Mouse (Mus musculus) liver, embryonic 15.5 days (tissue): ENCODE measurements around the gene Tmem234. TPM values are rescaled to one million over a fixed set of nuclear protein-coding genes. Genes with fewer than 3 reads are reported as not detected.

Experiments
- ATAC-seq: fragments of 200-750 bp; cut with Nextera tagmentation; 2 replicates; pipeline ENCODE4 v1.8.0; 2017; ENCODE audit warnings: moderate number of reproducible peaks, mild to moderate bottlenecking, moderate library complexity; ENCODE audit not compliant: insufficient read depth
- H3K27ac ChIP-seq: fragments of 300-500 bp; sonication (generic); replicated peaks from 2 replicates; pipeline ENCODE4 v1.5.1; 2015; ENCODE audit warnings: mild to moderate bottlenecking, inconsistent platforms
- H3K27me3 ChIP-seq: fragments of 300-500 bp; sonication (generic); 2 replicates; pipeline ENCODE4 v1.6.1; 2015; ENCODE audit warnings: mild to moderate bottlenecking, inconsistent platforms
- H3K36me3 ChIP-seq: fragments of 300-500 bp; sonication (generic); replicated peaks from 2 replicates; pipeline ENCODE4 v1.6.1; 2015; ENCODE audit warnings: moderate library complexity, mild to moderate bottlenecking, inconsistent platforms
- H3K4me1 ChIP-seq: fragments of 300-500 bp; sonication (generic); replicated peaks from 2 replicates; pipeline ENCODE4 v1.6.1; 2015; ENCODE audit warnings: inconsistent platforms
- H3K4me2 ChIP-seq: fragments of 300-500 bp; sonication (generic); 2 replicates; pipeline ENCODE4 v1.6.1; 2015; ENCODE audit warnings: moderate library complexity, mild to moderate bottlenecking, inconsistent platforms
- H3K4me3 ChIP-seq: fragments of 300-500 bp; sonication (generic); replicated peaks from 2 replicates; pipeline ENCODE4 v1.5.1; 2015; ENCODE audit warnings: mild to moderate bottlenecking, inconsistent platforms
- H3K9ac ChIP-seq: fragments of 300-500 bp; sonication (generic); 2 replicates; pipeline ENCODE4 v1.6.1; 2015; ENCODE audit warnings: moderate library complexity, mild to moderate bottlenecking, inconsistent platforms
- H3K9me3 ChIP-seq: fragments of 300-500 bp; sonication (generic); replicated peaks from 2 replicates; pipeline ENCODE4 v1.6.1; 2016; ENCODE audit warnings: inconsistent platforms
- WGBS: fragments of 180-500 bp; shearing (Covaris S2); methylation state at CpG from one replicate; pipeline ENCODE4 v1.1.7; 2015; ENCODE audit warnings: mixed read lengths; ENCODE audit not compliant: insufficient replicate concordance; 5-methylcytosine and 5-hydroxymethylcytosine counted together
- polyA plus RNA-seq: library from polyadenylated mRNA; unstranded; fragments of >200 nt; fragmentation: Nextera tagmentation; extraction: Ambion mirVana; gene quantifications from 2 replicates; pipeline ENCODE4 v1.2.1, GENCODE M21; 2015

Tmem234 gene
- polyA plus RNA-seq, 1 experiment from 2014 or later, result 113 TPM

DNA sequence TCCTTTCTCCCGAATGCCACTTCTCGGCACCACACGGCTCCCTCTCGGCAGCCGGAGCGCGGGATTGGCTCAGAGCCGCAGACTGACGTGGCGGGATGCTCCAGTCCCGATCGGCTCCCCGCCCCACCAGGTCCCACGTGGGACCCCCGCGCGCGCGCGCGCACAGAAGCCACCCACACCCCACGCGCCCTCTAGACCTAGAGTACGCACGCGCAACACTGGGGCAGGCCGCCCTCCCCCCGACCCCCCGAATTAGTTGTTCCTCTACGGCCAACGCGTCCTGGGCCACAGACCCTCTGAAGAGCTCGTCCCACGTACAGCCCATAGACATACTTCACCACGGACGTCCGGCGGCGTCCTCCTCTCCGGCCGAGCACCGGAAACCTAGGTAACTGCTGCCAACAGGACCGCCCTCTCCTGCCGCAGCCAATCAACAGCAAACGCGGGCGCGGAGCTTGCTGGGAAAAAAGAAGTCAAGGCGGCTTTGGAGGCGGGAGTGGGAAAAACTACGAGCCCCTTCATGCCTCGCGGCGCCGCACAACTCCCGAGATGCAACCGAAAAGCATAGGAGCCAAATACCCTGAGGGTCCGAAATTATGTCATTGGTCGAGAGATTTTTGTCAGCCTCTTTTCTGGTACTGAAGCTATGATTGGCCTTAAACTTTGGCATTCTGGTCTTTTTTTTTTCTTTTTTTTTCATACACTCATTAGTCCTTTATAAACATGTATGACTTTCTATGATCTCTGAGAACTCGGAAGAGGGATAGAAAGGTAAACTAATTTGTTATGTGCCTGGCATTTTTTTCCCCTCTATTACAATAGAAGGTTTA, 40.4 kb downstream of the Tmem234 start, which contains the start of gene Txlna:
Gene Txlna, minus strand, starts transcription at position 428 of the 830 bp plus-strand sequence.
- Histone ChIP-seq H3K36me3 (peaks cover 41% of the 10 kb centered on the region), H3K4me1 (peaks cover 32% of the 10 kb centered on the region), H3K4me3 (peak within 1 kb of the TSS; percentile 76), H3K27me3 (no peaks in the 10 kb centered on the region), H3K9me3 (no peaks in the 10 kb centered on the region), H3K27ac (peak within 1 kb of the TSS; percentile 90), H3K4me2 (peak within 1 kb of the TSS; percentile 84), H3K9ac (peak within 1 kb of the TSS; percentile 64)
- WGBS, result under 1% methylated on average over 60 of the region's 60 CpGs
- ATAC-seq, result peak; percentile 92

DNA sequence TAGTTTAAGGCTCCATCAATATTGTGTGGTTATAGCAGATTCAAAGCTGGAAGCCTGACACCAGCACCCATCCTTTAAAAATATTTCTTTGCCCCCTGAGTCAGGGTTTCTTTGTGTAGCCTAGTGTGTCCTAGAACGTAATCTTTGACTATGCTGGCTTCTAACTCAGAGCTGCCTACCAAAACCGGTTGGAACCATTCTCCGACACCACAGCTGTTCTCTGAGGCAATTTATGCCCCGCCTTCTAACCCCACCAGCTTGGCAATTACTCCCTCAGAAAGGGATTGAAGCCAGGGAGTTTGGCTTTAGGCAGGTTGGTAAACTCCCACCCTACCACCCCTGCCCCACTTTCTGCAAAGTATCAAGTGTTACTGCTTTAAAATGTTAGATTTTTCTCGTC, 41.3 kb downstream of the Tmem234 start:
- peaks cover 41% of the 10 kb centered on the region for H3K36me3 ChIP-seq

DNA sequence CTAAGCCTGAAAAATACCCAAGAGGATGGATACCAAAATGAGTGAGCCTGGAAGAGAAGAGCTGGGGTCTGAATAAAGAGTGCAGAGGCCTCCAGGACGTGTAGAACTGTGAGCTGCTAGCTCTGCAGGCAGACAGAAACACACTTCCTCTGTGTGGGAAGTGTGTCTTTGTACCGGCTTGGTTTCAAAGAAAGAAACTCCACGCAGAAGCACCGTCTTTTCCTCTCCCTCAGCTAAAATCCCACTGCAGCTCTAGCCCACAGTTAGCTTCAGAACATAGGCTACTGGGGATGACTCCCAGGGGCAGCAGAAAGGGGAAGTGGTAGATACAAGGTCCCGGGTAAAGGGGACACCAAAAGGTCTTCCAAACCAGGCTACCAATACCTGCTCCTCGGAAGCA, 44.7 kb downstream of the Tmem234 start:
- Histone ChIP-seq H3K4me3 (no peak overlapping the region), H3K36me3 (peaks cover 51% of the 10 kb centered on the region), H3K27me3 (no peaks in the 10 kb centered on the region), H3K9ac (no peak overlapping the region), H3K9me3 (no peaks in the 10 kb centered on the region), H3K4me2 (no peak overlapping the region), H3K4me1 (peaks cover 9% of the 10 kb centered on the region), H3K27ac (no peak overlapping the region)
- WGBS, result 53% methylated on average over 6 of the region's 6 CpGs
- ATAC-seq, result no peak

More for the DNA sequence above, 41.3 kb downstream of the Tmem234 start:
- Histone ChIP-seq H3K4me1 (peaks cover 32% of the 10 kb centered on the region), H3K27ac (peak overlapping the region; percentile 51), H3K9me3 (no peaks in the 10 kb centered on the region), H3K4me3 (peak overlapping the region; percentile 76; the same call in 1 of the 2 replicates), H3K9ac (no peak overlapping the region), H3K27me3 (no peaks in the 10 kb centered on the region), H3K4me2 (peak overlapping the region; percentile 84)
- no peak for ATAC-seq
- 60% methylated on average over 5 of the region's 5 CpGs for WGBS

GRCm38 (mm10) chr4:129648656-129649055, 48.2 kb downstream of the Tmem234 start:
- Histone ChIP-seq H3K9ac (no peak overlapping the region), H3K27me3 (no peaks in the 10 kb centered on the region), H3K4me2 (no peak overlapping the region), H3K9me3 (no peaks in the 10 kb centered on the region), H3K4me1 (no peaks in the 10 kb centered on the region), H3K4me3 (no peak overlapping the region), H3K27ac (no peak overlapping the region), H3K36me3 (peaks cover 82% of the 10 kb centered on the region)
- WGBS, result 78% methylated on average over 1 of the region's 1 CpGs
- ATAC-seq, result no peak

DNA sequence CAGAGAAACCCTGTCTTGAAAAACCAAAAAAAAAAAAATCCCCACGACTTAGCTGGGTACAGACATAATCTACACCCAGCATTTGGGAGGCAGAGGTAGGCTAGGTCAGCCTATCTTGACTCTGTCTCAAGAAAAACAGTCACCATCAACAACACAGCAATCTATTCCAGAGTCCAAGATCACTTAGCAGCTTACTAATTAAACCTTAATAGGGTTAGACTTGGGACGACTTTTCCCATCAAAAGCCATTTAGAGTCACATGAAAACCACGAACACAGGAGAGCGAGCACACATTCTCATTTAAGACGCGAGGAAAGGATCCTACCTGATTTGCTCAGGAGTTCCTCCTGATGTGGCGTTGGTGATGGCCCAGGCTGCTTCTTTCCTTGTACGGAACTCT, 49.9 kb downstream of the Tmem234 start:
- H3K9me3 ChIP-seq, result no peaks in the 10 kb centered on the region
- no peak overlapping the region for H3K4me2 ChIP-seq
- H3K9ac ChIP-seq, result no peak overlapping the region
- no peaks in the 10 kb centered on the region for H3K4me1 ChIP-seq
- WGBS, result 88% methylated on average over 8 of the region's 8 CpGs
- no peak overlapping the region for H3K27ac ChIP-seq
- no peaks in the 10 kb centered on the region for H3K27me3 ChIP-seq
- no peak overlapping the region for H3K4me3 ChIP-seq
- no peak for ATAC-seq
- H3K36me3 ChIP-seq, result peaks cover 95% of the 10 kb centered on the region

DNA sequence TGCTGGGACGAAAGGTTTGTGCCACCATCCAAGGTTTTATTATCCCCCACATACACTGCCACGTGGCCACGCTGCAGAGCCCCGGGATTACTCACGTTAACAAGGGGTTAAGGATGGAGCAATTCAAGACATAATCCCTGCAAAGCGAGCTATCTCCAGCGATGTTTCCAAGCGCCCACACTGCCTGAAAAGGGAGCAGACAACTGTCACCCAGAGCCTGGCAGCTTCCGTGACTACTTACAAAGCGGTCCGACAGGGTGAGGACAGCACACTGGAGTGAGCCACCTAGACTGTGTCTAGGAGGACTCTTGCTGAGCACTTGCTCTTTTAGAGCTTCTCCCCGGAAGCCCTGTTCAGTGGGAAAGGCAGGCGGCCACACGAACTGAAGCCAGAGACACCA, 54.3 kb downstream of the Tmem234 start:
- WGBS, result 83% methylated on average over 14 of the region's 14 CpGs
- no peaks in the 10 kb centered on the region for H3K4me1 ChIP-seq
- no peaks in the 10 kb centered on the region for H3K9me3 ChIP-seq
- no peak overlapping the region for H3K4me2 ChIP-seq
- no peak overlapping the region for H3K27ac ChIP-seq
- H3K36me3 ChIP-seq, result peaks cover 95% of the 10 kb centered on the region
- H3K4me3 ChIP-seq, result no peak overlapping the region
- no peaks in the 10 kb centered on the region for H3K27me3 ChIP-seq
- H3K9ac ChIP-seq, result no peak overlapping the region
- no peak for ATAC-seq

DNA sequence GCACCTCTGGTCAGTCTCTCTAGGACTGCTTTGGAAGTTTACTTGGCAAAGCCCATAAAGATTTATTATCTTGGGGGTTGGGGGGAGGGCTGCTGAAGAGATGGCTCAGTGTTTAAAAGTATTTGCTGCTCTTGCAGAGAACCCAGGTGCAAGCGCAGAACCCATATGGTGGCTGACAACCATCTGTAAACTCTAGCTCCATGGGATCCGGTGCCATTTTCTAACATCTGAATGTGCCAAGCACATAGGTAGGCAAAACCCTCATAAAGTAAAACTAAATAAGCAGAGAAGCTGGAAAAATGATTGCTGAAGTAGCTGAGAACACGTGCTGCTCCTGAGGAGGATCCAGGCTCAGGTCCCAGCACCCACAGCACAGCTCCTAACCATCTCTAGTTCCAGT, 61.1 kb downstream of the Tmem234 start:
- Histone ChIP-seq H3K9ac (no peak overlapping the region), H3K27ac (no peak overlapping the region), H3K4me2 (no peak overlapping the region), H3K36me3 (peaks cover 57% of the 10 kb centered on the region), H3K4me1 (no peaks in the 10 kb centered on the region), H3K27me3 (no peaks in the 10 kb centered on the region), H3K9me3 (no peaks in the 10 kb centered on the region), H3K4me3 (no peak overlapping the region)
- 85% methylated on average over 3 of the region's 3 CpGs for WGBS
- no peak for ATAC-seq

- no peak for ATAC-seq
- Histone ChIP-seq H3K9ac (no peak overlapping the region), H3K9me3 (no peaks in the 10 kb centered on the region), H3K36me3 (peaks cover 53% of the 10 kb centered on the region), H3K4me1 (no peaks in the 10 kb centered on the region), H3K4me3 (no peak overlapping the region), H3K4me2 (no peak overlapping the region), H3K27me3 (no peaks in the 10 kb centered on the region), H3K27ac (no peak overlapping the region)
- WGBS, result 75% methylated on average over 3 of the region's 3 CpGs
These were observed 61.9 kb downstream of the Tmem234 start for GRCm38 (mm10) chr4:129662255-129662813.

- ATAC-seq, result peak; percentile 54; the same call in 1 of the 2 replicates
- Histone ChIP-seq H3K27ac (peak overlapping the region; percentile 92), H3K4me3 (peak overlapping the region; percentile 91), H3K36me3 (0 out of 2 replicates have a peak, but pooled peaks cover 16% of the 10 kb centered on the region), H3K27me3 (no peaks in the 10 kb centered on the region), H3K4me1 (peaks cover 26% of the 10 kb centered on the region), H3K9ac (peak overlapping the region; percentile 96), H3K4me2 (peak overlapping the region; percentile 88), H3K9me3 (no peaks in the 10 kb centered on the region)
- WGBS, result 3% methylated on average over 12 of the region's 12 CpGs
These were observed 71.1 kb downstream of the Tmem234 start for GRCm38 (mm10) chr4:129671491-129672082.

DNA sequence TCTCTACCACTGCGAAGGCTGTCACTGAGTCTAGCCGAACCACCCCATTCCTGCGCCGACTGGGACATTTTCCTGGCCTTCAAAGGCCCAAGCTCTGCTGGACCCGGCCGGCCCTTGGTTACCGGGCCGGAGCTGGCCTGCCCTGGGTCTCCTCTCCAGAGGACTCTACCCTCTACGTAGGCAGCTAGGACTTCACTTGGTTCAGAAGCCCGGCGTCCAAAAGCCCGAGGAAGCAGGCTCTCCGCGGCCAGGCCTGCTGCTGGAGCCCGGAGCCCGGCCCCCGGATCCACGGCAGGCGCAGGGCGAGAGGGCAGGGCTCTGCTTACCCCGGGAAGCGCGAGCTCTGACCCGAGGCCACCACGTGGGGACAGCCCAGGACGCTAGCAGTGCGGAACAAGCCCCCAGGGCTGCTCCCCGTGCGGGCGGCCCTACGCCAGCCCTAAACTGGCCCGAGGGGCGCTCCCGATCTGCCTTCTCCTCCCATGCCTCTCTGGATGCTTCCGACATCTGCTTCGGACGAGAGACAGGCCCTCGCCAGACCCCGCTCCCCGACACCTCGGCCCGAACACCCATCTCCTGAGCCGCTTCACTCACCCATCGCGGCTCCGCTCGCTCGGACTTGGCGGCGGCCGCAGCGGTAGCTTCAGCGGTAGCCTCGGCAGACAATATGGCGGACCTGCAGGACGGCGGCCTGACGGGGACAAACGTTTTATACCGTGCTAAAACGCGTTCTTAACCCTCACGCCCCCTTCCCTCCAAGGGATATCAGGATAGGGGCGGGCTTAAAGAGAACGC, 71.8 kb downstream of the Tmem234 start, which contains the start of gene Kpna6:
Gene Kpna6, minus strand, starts transcription at position 685 of the 795 bp plus-strand sequence.
- Histone ChIP-seq H3K9me3 (no peaks in the 10 kb centered on the region), H3K27ac (peak within 1 kb of the TSS; percentile 92), H3K4me2 (peak within 1 kb of the TSS; percentile 88), H3K27me3 (no peaks in the 10 kb centered on the region), H3K4me1 (peaks cover 26% of the 10 kb centered on the region), H3K4me3 (peak within 1 kb of the TSS; percentile 91), H3K36me3 (peaks cover 20% of the 10 kb centered on the region; the same call in 1 of the 2 replicates), H3K9ac (peak within 1 kb of the TSS; percentile 96)
- WGBS, result under 1% methylated on average over 65 of the region's 65 CpGs
- ATAC-seq, result peak; percentile 79
